Mouse (Mus musculus): ENCODE results near the gene Cdk20.

- TF ChIP-seq CTCF (IDR thresholded peaks at IDR 0.05; ENCODE audit: borderline replicate concordance, insufficient read depth, low read length): no peak
- no peak for TF ChIP-seq POLR2A (IDR thresholded peaks at IDR 0.05; ENCODE audit: low read depth, low read length)
Observed at GRCm38 (mm10) chr13:64415659-64416058, 16.5 kb upstream of the Cdk20 start.
